Mouse (Mus musculus) MEL (cell line): ENCODE results near the gene Tubgcp3.

Experiments used
- CTCF ChIP-seq, 3 experiments: IDR thresholded peaks in 2 of 3; conservative IDR thresholded peaks in 1 of 3; 2 replicates each; pipeline ENCODE4 v1.5.1; 2011 to 2012; ENCODE audit warnings: low read length in 3 of 3, low read depth in 2 of 3, mild to moderate bottlenecking in 2 of 3, improper control_type of control experiment in 1 of 3, inconsistent platforms in 1 of 3, mixed read lengths in 1 of 3, moderate library complexity in 1 of 3; ENCODE audit not compliant: control insufficient read depth in 1 of 3, insufficient read depth in 1 of 3, poor library complexity in 1 of 3, severe bottlenecking in 1 of 3
- GATA1 ChIP-seq: IDR thresholded peaks from 2 replicates; pipeline ENCODE4 v1.6.1; 2011; ENCODE audit warnings: low read depth, low read length, improper control_type of control experiment
- HCFC1 ChIP-seq: IDR thresholded peaks from 2 replicates; pipeline ENCODE4 v1.6.1; 2012; ENCODE audit warnings: low read depth, mild to moderate bottlenecking, inconsistent platforms, low read length, improper control_type of control experiment, moderate library complexity
- MAFK ChIP-seq: IDR thresholded peaks from 2 replicates; pipeline ENCODE4 v1.6.1; 2011; ENCODE audit warnings: low read depth, mild to moderate bottlenecking, low read length, improper control_type of control experiment, borderline replicate concordance
- USF1 ChIP-seq: IDR thresholded peaks from 2 replicates; pipeline ENCODE4 v1.6.1; 2014; ENCODE audit warnings: low read depth, mild to moderate bottlenecking, inconsistent platforms, low read length, improper control_type of control experiment, moderate library complexity
- USF2 ChIP-seq, 2 experiments: IDR thresholded peaks; 2 replicates each; pipeline ENCODE4 v1.6.1; 2011 to 2012; ENCODE audit warnings: improper control_type of control experiment in 2 of 2, low read length in 2 of 2, borderline replicate concordance in 1 of 2, inconsistent platforms in 1 of 2, low read depth in 1 of 2, mild to moderate bottlenecking in 1 of 2; ENCODE audit not compliant: insufficient read depth in 1 of 2

DNA sequence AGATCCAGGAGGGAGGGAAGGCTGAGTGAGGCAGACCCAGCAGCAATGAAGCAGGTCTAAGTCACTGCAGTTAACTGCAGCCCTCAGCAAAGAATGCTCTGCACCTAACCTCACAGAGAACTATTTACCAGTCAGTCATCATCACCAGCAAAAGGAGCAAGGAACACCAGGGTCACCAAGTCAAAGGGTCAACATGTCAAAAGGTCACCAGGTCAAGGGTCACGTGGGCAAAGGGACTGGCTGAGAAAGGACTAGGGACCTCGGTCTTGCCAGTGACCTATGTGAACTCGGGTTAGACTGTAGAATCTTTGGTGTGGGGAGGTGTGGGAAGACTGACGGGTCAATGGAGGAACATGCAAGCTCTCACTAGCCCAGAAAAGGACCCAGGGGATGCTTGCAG, 25.5 kb downstream of the Tubgcp3 start:
- no peak for TF ChIP-seq MAFK
- no peak for TF ChIP-seq HCFC1
- TF ChIP-seq GATA1: no peak
- TF ChIP-seq USF2 (IDR thresholded peaks at IDR 0.05; ENCODE audit: borderline replicate concordance in 1 of 2, insufficient read depth in 1 of 2, low read depth in 1 of 2, low read length in 2 of 2): no peak
- no peak for TF ChIP-seq CTCF (IDR thresholded peaks at IDR 0.05 in 2 of 3, conservative IDR thresholded peaks at IDR 0.05 in 1 of 3; ENCODE audit: control insufficient read depth in 1 of 3, insufficient read depth in 1 of 3, low read depth in 2 of 3, low read length in 3 of 3, poor library complexity in 1 of 3, severe bottlenecking in 1 of 3)
- no peak for TF ChIP-seq USF1
